Mouse (Mus musculus) hindbrain, embryonic 10.5 days (tissue): ENCODE results near the gene Stat6. TPM values are rescaled to one million over a fixed set of nuclear protein-coding genes. Genes with fewer than 3 reads are reported as not detected.

Experiments used
- DNase-seq: peaks from one replicate; pipeline ENCODE4 v3.0.0-alpha.2; 2017; ENCODE audit warnings: low spot score
- H3K27ac ChIP-seq: fragments of 300-500 bp; sonication (generic); 2 replicates; pipeline ENCODE4 v1.5.1; 2016; ENCODE audit warnings: mild to moderate bottlenecking, moderate library complexity
- H3K27me3 ChIP-seq: fragments of 300-500 bp; sonication (generic); 2 replicates; pipeline ENCODE4 v1.6.1; 2016; ENCODE audit warnings: mild to moderate bottlenecking; ENCODE audit not compliant: poor library complexity, insufficient read depth, severe bottlenecking
- H3K36me3 ChIP-seq: fragments of 300-500 bp; sonication (generic); 2 replicates; pipeline ENCODE4 v1.6.1; 2016; ENCODE audit warnings: mild to moderate bottlenecking, moderate library complexity
- H3K4me1 ChIP-seq: fragments of 300-500 bp; sonication (generic); replicated peaks from 2 replicates; pipeline ENCODE4 v1.6.1; 2016; ENCODE audit warnings: mild to moderate bottlenecking
- H3K4me3 ChIP-seq: fragments of 300-500 bp; sonication (generic); 2 replicates; pipeline ENCODE4 v1.5.1; 2016; ENCODE audit warnings: mild to moderate bottlenecking, moderate library complexity
- H3K9me3 ChIP-seq: fragments of 300-500 bp; sonication (generic); 2 replicates; pipeline ENCODE4 v1.6.1; 2016; ENCODE audit warnings: mild to moderate bottlenecking, moderate library complexity
- WGBS: fragments of 180-500 bp; shearing (Covaris S2); methylation state at CpG from one replicate; pipeline ENCODE4 v1.1.7; 2016; 5-methylcytosine and 5-hydroxymethylcytosine counted together
- polyA plus RNA-seq: library from polyadenylated mRNA; unstranded; fragments of >200 nt; fragmentation: Nextera tagmentation; extraction: Ambion mirVana; gene quantifications from 2 replicates; pipeline ENCODE4 v1.2.1, GENCODE M21; 2016

Stat6 gene
- polyA plus RNA-seq = 8.9 and 9.5 TPM in 2 replicates

DNA sequence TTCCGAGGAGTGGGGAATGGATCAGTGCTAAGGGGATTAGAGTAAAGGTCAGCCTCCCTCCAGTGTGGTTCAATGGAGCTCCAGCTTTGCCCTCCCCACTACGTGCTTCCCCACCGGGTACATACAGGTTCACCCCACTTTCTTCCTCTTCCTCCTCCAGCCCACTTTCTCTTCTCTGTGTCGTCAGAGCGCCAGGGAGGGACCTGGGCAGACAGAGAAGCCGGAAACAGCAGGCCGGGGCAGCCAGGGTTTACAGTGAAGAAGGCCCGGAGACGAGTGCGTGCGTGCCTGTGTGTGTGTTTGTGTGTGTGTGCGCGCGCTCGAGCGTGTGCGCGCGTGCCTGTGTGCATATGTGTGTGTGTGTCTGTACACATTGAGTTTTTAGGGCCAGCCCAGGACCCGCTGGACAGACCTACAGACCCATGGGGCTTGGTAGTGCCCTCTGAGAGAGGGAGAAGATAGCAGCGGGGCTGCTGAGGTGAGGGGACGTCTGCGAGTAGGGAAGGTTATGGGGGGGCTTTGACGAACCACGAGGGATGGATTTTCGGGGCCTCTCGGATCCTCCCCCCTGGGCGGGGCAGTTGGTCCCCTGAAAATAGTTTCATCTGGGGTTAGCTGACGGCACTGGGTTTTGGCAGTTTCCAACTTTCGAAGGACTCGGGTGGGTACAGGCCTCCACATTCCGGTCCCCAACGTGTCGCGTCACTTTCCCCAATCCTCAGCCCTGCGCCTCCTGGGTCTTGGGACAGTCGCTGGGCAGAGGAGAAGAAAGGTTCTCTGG is at the start of gene Stat6:
TSS of gene Stat6 (plus strand) at position 215 of the 781 bp plus-strand sequence.
- Histone ChIP-seq H3K9me3 (no peaks in the 10 kb centered on the region), H3K4me3 (peak within 1 kb of the TSS; percentile 49), H3K27me3 (peaks cover 36% of the 10 kb centered on the region), H3K4me1 (peaks cover 27% of the 10 kb centered on the region), H3K36me3 (no peaks in the 10 kb centered on the region), H3K27ac (peak within 1 kb of the TSS; percentile 83)
- WGBS = 4% methylated on average over 37 of the region's 37 CpGs
- DNase-seq = peak; percentile 58

DNA sequence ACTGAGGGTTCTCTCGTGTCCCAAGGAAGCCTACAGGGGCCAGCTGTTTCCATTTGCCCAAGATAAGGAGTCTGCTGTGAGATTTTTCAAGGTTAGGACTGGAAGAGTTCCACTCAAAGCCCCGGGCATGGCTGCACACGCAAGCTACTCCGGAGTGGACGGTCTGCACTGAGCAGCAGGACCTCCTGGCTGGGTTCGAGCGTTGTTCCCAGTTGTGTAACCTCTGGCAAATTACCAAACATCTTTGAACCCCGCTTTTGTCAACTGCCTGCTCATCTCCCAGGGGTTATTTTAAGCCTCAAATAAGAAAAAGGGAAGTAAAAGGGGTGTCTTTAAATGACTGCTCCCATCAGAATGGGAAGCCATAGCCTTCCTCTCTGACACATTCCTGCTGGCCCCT is 48.4 kb upstream of the Stat6 start:
- Histone ChIP-seq H3K27ac (no peak overlapping the region), H3K4me1 (peaks cover 42% of the 10 kb centered on the region), H3K4me3 (no peak overlapping the region), H3K36me3 (peaks cover 95% of the 10 kb centered on the region), H3K27me3 (no peaks in the 10 kb centered on the region), H3K9me3 (no peaks in the 10 kb centered on the region)
- WGBS = 95% methylated on average over 8 of the region's 8 CpGs
- no peak for DNase-seq

DNA sequence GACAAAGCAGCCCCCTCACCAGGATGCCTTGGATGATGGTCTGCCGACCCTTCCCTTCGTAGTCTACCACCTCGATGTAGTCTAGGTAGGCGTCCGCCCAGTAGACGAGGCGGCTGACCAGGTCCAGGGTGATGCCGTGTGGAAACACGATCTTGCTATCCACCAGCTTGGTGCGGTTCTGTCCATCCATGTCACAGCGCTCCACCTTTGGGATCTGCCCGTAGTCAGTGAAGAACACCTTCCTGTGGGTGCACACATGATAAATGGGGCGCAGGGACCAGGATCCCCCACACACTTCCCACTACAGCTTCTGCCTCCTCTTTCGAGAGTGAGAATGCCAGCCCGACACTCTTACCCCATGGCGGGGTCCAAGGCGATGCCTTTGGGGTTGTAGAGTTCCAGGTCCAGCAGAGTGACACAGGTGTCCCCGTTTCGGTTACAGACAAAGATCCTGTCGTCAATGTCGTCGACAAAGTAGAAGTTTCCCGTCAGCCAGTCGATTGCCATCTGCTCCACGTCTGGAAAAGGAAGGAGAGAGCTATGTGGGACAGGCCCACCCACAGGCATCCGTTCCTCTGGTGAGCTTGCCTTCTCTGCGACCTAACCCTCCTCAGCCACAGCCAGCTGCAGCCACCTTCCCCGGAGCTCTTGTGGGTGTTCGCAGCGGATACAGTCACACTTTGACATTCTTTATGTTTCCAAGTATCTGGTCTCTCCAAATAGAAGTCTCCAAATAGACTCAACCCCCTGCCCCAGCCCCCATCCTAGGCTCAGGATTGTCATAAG is 47.7 kb upstream of the Stat6 start:
- no peak for DNase-seq
- H3K27me3 ChIP-seq = no peaks in the 10 kb centered on the region
- no peaks in the 10 kb centered on the region for H3K9me3 ChIP-seq
- H3K4me3 ChIP-seq = no peak overlapping the region
- H3K4me1 ChIP-seq = peaks cover 49% of the 10 kb centered on the region
- peaks cover 95% of the 10 kb centered on the region for H3K36me3 ChIP-seq
- 92% methylated on average over 30 of the region's 30 CpGs for WGBS
- H3K27ac ChIP-seq = no peak overlapping the region

DNA sequence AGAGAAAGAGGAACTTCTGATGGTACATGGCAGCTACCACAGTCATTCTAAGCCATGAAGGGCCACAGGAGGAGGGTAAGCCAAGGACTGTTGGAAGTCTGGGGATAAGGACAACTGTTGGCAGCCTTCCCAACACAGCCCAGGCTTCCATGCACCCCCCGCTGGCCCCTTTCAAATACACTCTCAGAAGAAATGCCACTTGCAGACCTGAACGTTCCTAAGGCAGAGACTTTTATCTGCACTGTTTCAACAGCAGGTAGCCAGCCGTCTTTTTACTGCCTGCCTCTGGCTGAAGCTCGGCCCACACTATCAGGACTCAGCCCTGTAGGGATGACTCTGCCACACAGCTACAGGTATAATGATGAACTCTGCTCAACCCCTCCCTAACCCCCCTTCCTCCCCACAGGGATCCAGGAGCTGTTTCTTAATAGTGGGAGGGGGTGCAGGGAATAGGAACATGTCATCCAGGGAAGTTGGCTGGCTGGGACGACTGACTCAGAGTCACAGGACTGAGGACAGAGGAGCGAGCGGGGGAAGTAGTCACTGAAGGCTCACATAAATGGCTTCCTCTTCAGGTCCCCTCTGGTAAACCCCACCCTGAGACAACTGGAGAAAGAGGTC is 46.4 kb upstream of the Stat6 start:
- DNase-seq = no peak
- no peak overlapping the region for H3K4me3 ChIP-seq
- H3K36me3 ChIP-seq = peaks cover 95% of the 10 kb centered on the region
- no peaks in the 10 kb centered on the region for H3K27me3 ChIP-seq
- H3K27ac ChIP-seq = no peak overlapping the region
- 69% methylated on average over 7 of the region's 7 CpGs for WGBS
- H3K9me3 ChIP-seq = no peaks in the 10 kb centered on the region
- H3K4me1 ChIP-seq = peaks cover 55% of the 10 kb centered on the region

DNA sequence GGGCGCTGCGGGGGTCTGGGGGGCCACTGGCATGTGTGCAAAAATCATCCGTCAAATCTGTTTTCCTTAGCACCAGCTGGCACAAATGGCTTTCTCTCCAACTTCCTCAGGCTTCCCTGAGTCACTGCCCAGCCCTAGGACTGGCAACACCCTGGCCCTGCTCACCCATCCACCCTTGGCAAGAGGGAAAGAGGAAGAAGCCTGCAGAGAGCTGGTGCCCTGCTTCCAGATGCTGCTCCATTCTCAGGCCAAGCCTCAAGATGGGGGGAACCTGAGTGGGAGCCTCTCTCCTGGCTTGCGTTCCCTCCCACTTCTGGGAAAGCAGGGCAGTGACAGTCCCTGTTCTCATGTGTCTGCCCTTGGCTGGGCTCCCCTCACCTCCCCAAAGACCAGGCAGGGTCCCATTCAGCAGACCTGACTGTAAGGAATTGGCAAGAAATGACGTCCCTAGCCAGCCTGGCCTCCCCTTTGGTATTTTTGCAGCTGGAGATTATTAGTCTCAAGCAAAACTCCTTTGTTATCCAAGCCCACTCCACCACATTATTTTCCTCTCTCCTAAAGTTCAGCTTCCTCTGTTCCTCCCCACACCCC is 45.4 kb upstream of the Stat6 start:
- WGBS = 77% methylated on average over 5 of the region's 5 CpGs
- Histone ChIP-seq H3K4me3 (no peak overlapping the region), H3K4me1 (peaks cover 45% of the 10 kb centered on the region), H3K36me3 (peaks cover 95% of the 10 kb centered on the region), H3K27ac (peak overlapping the region; percentile 71), H3K27me3 (no peaks in the 10 kb centered on the region), H3K9me3 (no peaks in the 10 kb centered on the region)
- DNase-seq = no peak

DNA sequence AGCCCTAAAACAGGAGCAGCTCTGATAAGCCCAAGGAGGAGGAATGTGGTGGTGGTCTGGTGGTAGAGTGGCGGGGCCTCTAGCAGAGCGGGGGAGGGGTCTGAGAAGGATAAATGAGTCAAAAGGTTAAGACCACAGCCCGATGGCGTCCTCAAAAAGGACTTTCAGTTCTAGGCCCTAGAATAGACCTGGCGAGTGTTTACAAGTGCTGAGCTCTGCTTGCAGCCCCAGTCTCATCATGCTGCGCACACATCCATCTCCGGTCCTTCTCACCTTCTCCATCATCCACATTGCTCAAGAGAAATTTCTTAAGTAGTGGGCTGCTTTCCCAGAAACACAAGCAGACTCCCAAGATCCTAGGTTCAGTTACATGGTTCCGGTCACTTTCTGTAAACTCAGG is 44.2 kb upstream of the Stat6 start:
- Histone ChIP-seq H3K27ac (0 out of 2 replicates have a peak overlapping the region, but pooled peaks have one; percentile 23), H3K27me3 (no peaks in the 10 kb centered on the region), H3K4me3 (no peak overlapping the region), H3K36me3 (peaks cover 95% of the 10 kb centered on the region), H3K9me3 (no peaks in the 10 kb centered on the region), H3K4me1 (peaks cover 53% of the 10 kb centered on the region)
- no peak for DNase-seq
- WGBS = 61% methylated on average over 8 of the region's 8 CpGs

DNA sequence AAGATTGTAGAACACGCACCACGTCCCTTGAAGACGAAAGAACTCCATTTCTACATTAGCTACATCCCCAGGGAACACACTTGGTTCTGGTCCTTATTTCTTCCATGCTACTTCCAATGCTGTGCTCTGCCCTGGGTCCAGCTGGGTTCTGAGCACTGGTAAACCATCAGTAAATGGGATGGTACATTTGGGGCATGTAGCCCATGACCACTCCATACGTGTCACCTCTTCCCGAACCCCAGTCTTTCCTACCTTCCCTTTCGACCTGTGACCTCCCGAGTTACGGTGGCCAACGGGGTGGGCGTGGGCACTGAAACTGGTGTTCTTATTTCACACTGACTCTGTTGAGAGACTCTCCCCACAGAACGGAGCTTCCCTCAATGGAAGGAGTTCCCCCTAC is 43.5 kb upstream of the Stat6 start:
- no peak for DNase-seq
- H3K36me3 ChIP-seq = peaks cover 95% of the 10 kb centered on the region
- peaks cover 59% of the 10 kb centered on the region for H3K4me1 ChIP-seq
- peak overlapping the region; percentile 36 for H3K27ac ChIP-seq
- WGBS = 83% methylated on average over 11 of the region's 11 CpGs
- H3K4me3 ChIP-seq = no peak overlapping the region
- H3K27me3 ChIP-seq = no peaks in the 10 kb centered on the region
- H3K9me3 ChIP-seq = no peaks in the 10 kb centered on the region

DNA sequence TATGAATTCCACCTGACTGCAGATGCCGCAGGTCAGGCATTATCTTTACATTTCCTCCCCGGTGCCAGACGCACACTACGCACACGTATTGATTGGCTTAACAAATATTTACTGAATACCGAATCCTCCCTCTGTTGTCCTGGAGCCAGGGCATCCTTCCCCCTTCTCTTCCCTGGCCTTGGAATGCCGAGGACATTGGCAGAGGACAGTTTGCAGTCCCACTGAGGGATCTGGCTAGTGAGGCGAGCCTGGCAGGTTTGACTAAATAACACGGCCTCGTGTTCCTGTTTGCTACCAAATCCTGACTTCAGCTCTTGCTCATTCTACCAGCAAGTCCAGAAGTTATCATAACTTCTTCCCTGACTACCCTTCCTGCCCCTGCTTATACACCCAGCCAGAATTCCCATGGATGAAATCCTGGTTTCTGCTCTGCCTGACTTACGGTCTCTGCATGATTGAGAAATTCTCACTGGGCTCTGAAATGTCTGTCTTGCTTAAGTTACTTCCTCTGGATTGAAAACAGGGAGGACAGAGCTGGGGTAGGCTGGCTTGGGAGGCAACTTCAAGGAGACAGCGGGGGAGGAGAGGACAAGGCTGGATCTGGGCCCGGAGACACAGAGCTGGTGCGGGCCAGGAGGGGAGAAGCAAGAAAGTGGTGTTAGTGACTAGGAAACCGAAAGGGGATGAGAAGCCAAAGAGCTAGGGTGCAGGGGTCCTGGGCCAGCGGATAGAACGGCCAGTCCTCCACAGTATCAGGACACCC is 42.8 kb upstream of the Stat6 start:
- no peaks in the 10 kb centered on the region for H3K27me3 ChIP-seq
- peak overlapping the region; percentile 36; the same call in 1 of the 2 replicates for H3K27ac ChIP-seq
- peaks cover 66% of the 10 kb centered on the region for H3K4me1 ChIP-seq
- DNase-seq = no peak
- 71% methylated on average over 17 of the region's 17 CpGs for WGBS
- no peaks in the 10 kb centered on the region for H3K9me3 ChIP-seq
- peaks cover 95% of the 10 kb centered on the region for H3K36me3 ChIP-seq
- H3K4me3 ChIP-seq = no peak overlapping the region

DNA sequence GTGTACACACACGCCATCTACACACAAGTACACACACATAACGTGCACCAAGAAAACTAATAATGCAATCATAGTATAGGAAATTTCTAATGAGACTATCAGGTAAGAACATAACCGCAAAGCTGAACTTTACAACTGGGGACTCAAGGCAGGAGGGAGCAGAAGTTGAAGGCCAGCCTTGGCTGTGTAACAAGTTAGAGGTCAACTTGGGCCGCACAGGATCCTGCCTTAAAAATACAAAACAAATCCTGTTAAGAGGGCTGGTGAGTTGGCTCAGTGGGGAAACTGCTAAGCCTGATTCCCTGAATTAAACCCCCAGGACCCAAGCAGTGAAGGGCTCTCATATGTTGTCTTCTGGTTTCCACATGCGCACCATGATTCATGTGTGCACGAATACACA is 40.6 kb upstream of the Stat6 start:
- Histone ChIP-seq H3K9me3 (no peaks in the 10 kb centered on the region), H3K27me3 (no peaks in the 10 kb centered on the region), H3K27ac (no peak overlapping the region), H3K4me3 (no peak overlapping the region), H3K36me3 (peaks cover 97% of the 10 kb centered on the region), H3K4me1 (peaks cover 59% of the 10 kb centered on the region)
- WGBS = 94% methylated on average over 6 of the region's 6 CpGs
- DNase-seq = no peak

DNA sequence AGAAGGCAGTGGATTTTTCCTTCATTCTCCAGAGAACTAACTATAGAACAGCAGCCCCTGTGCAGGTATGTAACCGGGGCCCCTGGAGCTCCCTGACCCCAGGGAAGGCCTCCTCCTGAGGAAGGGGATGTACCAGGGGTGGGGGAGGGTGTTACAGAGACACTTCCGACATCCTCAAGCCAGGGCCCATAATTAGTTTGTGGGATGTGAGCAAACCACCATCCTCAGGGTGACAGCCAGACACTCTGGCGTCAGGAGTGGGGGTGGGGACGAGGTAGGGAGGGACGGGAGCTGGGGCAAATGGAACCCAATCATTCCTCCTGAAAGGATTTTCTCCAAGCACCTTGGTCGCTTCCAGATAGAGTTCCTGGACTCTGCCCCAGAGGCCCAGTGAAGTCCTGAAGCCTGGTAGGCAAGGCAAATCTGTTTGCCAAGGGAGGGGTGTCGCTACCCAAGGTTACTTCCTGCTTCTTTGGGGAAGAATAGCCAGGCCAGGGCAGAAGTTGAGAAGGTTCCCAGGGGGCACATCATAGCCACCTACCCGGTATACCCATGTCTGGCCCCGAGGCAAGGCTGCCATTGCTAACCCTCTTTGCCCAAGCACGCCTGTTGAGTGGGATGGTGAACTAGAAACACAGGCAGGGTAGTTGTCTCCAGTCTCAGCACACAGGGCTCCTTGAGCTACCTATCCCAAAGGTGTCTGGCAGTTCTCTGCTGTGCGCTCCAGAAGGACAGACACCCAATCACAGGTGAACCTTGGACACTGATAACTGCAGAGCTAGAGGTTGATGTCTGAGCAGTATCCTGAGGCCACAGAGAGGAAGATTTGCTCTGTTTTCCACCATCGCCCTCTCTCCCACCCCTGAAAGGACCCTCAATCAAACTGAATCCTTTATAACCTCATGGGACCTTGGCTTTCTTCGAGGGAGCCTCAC is 39.1 kb upstream of the Stat6 start:
- WGBS = 83% methylated on average over 13 of the region's 13 CpGs
- H3K4me1 ChIP-seq = peaks cover 45% of the 10 kb centered on the region
- no peak for DNase-seq

DNA sequence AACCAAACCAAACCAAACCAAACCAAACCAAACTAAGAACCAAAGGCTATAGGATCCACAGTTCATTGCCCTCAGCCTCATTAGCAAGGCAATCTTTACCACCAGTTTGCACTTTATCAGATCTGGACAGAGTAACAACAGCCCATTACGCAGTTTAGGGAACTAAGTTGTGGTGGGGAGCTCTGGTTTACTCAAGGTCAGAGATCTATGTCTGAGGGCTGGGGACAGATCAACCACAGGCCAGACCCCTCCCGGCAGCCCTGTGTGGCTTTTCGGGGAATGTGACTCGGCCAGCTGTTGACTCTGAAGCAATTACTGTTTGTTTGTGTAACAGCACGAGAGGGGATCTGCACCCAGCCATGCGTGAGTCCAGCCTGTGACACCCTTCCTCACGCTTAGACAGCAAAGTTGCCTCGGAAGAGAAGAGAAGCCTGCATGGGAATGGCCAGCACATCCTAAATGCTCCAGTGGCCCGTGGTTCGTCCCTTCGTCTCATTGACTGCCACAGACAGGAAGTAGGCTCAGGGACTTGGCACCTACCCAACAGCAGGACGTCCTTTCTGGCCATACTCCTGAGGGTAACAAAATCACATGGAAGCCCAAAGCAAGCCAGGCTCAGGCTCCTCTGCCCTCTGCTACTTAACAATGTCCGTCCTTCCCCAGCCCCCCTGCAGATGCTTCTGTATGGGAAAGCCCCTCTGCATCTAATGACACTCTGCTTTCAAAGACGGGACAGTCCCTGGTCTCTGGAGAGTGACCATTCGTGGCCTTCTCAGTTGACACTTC is 38.1 kb upstream of the Stat6 start:
- no peak overlapping the region for H3K4me3 ChIP-seq
- no peaks in the 10 kb centered on the region for H3K9me3 ChIP-seq
- H3K36me3 ChIP-seq = peaks cover 98% of the 10 kb centered on the region
- 73% methylated on average over 15 of the region's 15 CpGs for WGBS
- no peak overlapping the region for H3K27ac ChIP-seq
- DNase-seq = no peak
- peaks cover 38% of the 10 kb centered on the region for H3K4me1 ChIP-seq
- no peaks in the 10 kb centered on the region for H3K27me3 ChIP-seq

More for the DNA sequence above, 39.1 kb upstream of the Stat6 start:
- peaks cover 98% of the 10 kb centered on the region for H3K36me3 ChIP-seq
- H3K4me3 ChIP-seq = no peak overlapping the region
- H3K9me3 ChIP-seq = no peaks in the 10 kb centered on the region
- no peaks in the 10 kb centered on the region for H3K27me3 ChIP-seq
- no peak overlapping the region for H3K27ac ChIP-seq
